Mouse (Mus musculus) frontal cortex, adult (tissue): ENCODE results near the gene Gm20547.
"Not testable (repeated sequence)": the region's sequence is repeated elsewhere in the genome, so short reads cannot be mapped to it uniquely, and the experiment has no call there.

Experiments
- ATAC-seq: cut with Nextera tagmentation; 2 replicates; pipeline ENCODE4 v1.9.2; 2017; ENCODE audit warnings: mild to moderate bottlenecking, moderate library complexity, mixed read lengths; ENCODE audit not compliant: low TSS enrichment

The Gm20547 gene

GRCm38 (mm10) chr17:34853511-34853910, 28.3 kb downstream of the Gm20547 start:
- no peak for ATAC-seq

DNA sequence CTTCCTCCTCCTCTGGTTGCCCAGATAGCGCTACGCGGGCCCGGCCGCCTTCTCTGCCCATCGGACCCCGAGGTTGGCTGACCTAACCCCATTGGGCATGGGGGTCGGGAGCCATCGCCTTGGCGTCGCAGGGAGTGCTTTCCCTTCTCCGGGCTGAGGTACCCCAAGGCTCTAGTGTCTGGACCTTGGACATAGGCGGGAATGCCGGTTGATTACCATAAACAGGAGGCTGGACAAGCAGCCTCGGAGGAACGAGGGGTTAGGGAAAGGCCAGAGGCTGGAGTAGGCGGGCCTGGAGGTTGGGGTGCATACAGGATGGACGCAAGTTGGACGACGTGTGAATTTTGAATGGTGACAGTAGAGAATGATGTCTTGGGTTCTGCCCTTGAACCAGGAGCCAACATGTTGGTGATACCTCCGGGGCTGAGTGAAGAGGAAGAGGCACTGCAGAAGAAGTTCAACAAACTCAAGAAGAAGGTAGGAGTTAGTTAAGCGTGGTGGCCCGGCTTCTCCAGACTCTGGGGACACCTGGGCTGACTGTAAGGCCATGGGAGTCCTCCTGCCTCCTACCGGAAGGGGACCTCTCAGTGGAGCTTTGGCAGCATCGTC, 31.2 kb downstream of the Gm20547 start:
- peak; percentile 8; the same call in 1 of the 2 replicates for ATAC-seq

DNA sequence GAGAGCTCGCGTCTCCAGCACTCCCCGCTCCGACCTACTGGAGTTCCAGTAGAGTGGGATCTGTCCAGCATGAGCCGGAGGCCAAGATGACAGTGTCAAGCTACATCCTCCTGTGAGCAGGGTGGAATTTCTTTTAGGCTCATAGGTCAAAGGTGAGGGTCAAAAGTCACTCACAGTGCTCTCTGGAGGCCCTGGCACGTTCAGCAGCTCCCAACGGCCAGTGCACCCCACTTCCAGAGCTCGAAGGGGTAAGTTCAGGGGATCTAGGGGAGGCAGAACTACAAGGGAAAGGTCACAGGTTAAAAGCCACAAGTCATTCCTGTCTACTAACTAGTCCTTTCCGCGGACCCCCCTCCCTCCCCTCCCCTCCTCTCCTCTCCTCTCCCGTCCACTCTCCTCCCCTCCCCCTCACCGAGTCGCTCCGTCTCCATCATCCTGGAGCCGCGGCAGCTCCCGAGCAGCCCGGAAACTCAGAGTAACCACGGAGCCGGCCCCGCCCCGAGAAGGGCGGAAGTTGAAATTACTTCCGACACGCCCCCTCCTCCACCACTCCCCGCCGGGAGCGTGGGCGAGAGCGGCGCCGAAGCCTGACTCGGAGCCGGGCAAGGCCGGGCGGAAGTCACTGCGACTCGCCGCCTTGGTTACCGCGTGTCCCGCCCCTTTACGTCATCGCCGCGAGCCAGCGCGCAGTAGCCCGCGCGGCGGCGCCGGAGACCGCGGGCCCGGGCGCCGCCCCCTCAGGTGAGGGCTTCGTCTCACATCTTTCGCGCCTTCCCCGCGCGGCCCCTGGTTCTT, 31.9 kb downstream of the Gm20547 start, which contains the start of the genes Skiv2l and Nelfe:
TSS of gene Skiv2l (minus strand) at position 489 of the 795 bp plus-strand sequence.
TSS of gene Nelfe (plus strand) at position 670 of the 795 bp plus-strand sequence.
- ATAC-seq: peak; percentile 98

GRCm38 (mm10) chr17:34847615-34848014, 34.2 kb downstream of the Gm20547 start:
- no peak for ATAC-seq

GRCm38 (mm10) chr17:34847192-34847591, 34.6 kb downstream of the Gm20547 start:
- no peak for ATAC-seq

DNA sequence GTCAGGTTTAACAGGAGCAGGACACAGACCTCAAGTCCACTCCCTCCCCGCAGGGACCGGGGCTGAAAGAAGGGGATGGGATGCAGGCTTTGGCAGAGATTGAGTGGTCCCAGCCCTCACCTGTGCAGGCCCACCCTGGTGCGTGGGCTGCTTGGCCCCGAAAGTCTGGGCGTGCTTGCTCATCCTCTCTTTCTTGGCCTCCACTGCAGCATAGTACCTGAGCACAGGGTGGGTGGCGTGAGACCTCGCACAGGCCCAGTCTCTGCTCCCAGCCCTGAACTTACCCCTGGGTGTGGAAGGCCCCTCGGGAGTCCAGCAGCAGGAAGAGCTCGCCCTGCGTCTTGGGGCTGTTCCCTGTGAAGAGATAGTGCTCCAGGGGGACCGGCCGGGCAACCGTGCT, 37.0 kb downstream of the Gm20547 start:
- no peak for ATAC-seq

- no peak for ATAC-seq
These were observed 41.0 kb downstream of the Gm20547 start for GRCm38 (mm10) chr17:34840736-34841307.

DNA sequence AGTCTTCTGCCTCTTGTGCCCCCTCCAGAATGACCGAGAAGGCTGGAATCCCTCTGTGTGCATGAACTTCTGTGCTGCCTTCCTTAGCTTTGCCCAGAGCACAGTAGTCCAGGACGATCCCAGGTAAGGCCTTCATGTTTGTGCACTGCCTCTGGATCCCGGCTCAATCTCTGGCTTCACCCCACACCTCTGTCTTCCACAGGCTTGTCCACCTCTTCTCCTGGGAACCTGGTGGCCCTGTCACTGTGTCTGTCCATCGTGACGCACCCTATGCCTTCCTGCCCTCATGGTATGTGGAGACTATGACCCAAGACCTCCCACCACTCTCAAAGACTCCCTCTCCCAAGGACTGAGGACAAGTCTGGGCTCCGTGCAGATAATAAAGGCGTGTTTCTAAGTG, 43.1 kb downstream of the Gm20547 start:
- ATAC-seq: no peak

- ATAC-seq: no peak
These were observed 44.1 kb downstream of the Gm20547 start for GRCm38 (mm10) chr17:34837464-34838324.

DNA sequence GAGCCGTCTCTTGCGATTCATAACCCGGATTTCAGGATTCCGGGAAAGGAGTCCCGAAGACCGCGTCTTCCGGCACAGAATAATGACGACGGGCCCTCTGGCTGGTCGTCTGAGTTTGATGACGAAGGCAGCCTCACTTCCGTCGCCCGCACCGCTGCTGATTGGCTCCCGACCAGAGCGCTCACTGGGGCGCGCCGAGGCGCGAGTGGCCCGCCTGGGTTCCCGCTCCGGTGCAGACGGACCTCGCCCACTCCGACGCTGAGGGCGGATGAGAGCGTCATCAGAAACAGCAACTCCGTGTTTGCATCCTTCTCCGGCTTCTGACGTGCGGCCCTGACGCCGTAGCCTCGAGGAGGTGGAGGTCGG, 45.0 kb downstream of the Gm20547 start, which contains the start of the genes Stk19 and Dxo:
TSS of gene Stk19 (minus strand) at position 90 of the 366 bp plus-strand sequence.
TSS of gene Dxo (plus strand) at position 164 of the 366 bp plus-strand sequence.
- ATAC-seq: peak; percentile 91

DNA sequence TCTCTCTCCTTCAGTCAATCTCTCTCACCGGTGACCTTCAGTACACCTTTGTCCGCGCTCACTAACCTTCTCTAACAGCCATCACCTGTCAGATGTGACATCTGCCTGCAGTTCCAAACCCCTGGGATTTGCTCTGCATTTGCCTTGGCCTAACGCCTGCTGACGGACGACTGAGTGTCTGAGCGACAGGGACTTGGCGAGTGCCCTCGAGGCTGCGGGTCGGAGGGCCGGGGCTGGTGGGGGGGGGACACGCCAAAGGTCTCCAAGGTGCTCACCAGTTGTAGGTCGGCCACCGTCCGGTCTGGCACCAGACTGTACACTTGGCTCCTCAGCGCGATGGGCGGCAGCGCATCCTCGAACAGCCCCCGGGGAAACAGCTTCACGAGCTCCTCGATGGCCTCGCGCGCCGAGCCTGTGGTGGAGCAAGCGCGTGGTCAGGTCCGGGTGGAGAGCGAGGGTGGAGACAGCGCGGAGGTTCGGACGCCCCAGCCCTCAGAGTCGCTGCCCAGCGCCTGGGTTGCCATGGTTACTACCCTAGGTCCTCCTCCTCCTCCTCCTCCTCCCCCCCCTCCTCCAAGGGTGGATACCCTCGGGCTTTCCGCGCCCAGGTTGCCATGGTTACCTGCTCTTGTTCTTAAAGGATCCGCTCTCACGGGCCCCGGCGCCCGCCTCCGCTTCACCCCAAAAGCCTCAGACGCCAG, 45.5 kb downstream of the Gm20547 start:
- ATAC-seq: peak; percentile 64

DNA sequence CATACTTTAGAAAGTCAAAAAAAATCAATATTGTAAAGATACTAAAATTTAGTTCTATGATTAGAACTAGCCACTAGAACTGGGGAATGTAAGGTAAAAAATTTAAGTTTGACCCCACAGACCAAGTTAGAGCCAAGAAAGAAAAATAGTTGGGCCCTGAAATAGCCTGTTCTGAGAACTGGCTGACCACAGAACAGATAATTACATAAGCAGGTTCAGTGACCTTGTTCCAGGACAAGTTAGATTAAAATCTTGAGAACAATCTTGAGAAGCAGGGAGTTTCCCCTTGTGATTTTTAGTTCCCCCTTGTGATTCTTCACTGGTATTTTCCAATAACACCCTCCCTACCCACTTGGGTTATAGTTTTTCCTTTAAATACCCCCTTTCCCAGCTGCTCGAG, 51.1 kb downstream of the Gm20547 start:
- ATAC-seq: not testable (repeated sequence)

DNA sequence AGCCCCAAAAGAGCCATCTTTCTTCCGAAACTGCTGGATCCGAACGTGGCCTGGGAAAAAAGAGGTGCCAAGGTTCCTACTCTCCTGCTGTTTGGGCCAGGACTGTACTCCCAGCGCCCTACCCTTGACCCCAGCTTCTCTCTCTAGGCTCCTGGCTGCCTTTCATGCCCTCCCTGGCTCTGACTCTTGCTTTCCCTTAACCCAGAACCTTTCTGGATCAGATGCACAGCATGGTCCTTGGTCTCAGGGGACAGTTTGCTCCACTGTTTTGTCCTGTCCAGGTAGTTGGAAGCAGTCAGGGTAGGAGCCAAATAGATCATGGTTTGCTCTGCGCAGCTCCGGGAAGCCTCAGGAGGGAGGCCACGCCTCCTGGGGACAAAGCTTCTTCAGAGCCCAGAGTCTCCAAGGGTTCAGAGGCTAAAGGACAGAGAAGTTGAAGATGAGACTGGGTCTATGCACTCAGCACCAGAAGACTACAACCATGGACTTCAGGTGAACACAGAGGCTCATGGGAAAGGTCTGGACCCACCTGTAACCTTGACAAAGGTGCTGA, 66.9 kb downstream of the Gm20547 start:
- ATAC-seq: no peak

DNA sequence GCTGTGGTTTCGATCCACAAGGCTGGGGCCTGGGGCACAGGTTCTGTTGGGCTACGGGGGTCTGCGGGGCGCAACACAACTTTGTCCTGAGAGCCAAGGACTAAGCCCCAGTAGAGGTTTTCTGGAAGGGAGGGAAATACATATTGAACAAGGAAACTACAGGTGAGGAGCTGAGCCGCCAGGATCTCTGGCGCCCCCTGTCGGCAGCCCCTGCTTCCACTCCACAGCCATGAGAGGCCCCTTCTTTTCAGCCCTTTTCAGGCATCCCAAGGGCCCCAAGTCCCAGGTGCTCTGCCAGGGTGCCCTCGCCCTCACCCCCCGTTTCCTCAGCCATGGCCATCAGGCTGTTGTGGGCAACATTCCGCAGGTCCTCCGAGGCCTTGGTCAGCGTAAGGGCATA, 68.1 kb downstream of the Gm20547 start:
- ATAC-seq: not testable (repeated sequence)

DNA sequence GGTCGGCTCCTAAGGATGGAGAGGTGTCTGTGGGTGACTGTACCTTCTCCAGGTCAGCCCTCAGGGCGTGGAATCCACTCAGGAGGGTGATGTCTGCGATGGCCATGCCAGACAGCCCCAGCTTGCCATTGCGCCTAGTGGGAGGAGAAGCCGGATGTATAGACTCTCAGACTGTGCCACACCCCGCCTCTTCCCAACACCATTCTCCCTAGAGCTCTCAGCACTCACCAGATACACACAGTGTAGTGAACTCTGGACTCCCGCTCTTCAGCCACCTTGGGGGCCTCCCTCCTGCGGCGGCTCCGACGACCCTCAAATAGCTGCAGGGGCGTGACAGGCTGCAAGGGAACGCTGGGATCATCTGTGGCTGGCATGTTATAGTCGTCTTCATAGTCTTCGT, 70.6 kb downstream of the Gm20547 start:
- ATAC-seq: no peak

- ATAC-seq: not testable (repeated sequence)
These were observed 71.0 kb downstream of the Gm20547 start for GRCm38 (mm10) chr17:34810811-34811210.

- not testable (repeated sequence) for ATAC-seq
These were observed 71.4 kb downstream of the Gm20547 start for GRCm38 (mm10) chr17:34810411-34810810.

- no peak for ATAC-seq
These were observed 73.1 kb downstream of the Gm20547 start for GRCm38 (mm10) chr17:34808599-34809205.

DNA sequence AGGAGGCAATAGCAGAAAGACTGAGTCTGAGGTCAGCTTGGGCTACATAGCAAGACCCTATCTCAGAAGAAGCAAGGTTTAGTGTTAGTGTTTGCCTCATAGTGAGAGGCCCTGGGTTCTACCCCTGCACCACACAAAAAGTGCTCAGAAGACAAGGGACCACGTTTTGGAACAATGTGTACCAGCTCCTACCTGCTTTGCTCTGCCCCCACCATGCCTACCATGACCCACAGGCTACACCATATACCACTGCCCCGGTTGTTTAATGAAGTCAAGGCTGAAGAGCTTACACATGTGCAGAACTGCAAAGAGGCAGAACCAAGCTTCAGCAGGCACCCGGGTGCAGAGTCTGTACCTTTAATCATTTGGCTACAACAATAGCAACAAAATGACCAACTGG, 74.7 kb downstream of the Gm20547 start:
- ATAC-seq: no peak
